Mouse (Mus musculus): Measurements from ENCODE around the gene Ghdc. TPM values are rescaled to one million over a fixed set of nuclear protein-coding genes. Genes with fewer than 3 reads are reported as not detected.

Ghdc gene
- polyA plus RNA-seq, 1 experiment = 18.2 TPM

DNA sequence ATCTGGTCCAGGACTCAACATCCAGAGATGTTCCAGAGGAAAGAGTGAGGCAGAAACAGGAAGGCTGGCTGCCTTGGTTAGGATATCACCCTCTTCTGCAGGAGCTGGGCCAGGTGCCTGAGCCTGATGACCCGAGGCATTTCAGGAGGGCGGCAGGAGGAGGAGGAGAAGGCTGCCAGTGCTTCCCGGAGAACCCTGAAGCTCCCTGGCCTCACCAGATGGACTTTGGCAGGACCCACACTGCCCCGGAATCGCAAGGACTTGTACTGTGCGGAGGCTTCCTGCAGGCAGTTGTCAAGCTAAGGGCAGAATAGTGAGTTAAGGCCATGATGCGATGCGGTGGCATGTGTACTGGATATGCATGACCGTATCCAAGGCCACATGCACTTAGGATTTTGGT is 4.0 kb downstream of the Ghdc start:
- peaks cover 4% of the 10 kb centered on the region; the same call in 1 of the 2 replicates for H3K4me1 ChIP-seq (ENCODE audit: control insufficient read depth, insufficient read depth, low read length)
- WGBS = 80% methylated on average over 9 of the region's 9 CpGs
- no peak for DNase-seq
- TF ChIP-seq CTCF (IDR thresholded peaks at IDR 0.05; ENCODE audit: insufficient read depth, low read length) = no peak
- H3K4me3 ChIP-seq (replicated peaks; ENCODE audit: extremely low read depth, low read depth, low read length) = no peak overlapping the region

DNA sequence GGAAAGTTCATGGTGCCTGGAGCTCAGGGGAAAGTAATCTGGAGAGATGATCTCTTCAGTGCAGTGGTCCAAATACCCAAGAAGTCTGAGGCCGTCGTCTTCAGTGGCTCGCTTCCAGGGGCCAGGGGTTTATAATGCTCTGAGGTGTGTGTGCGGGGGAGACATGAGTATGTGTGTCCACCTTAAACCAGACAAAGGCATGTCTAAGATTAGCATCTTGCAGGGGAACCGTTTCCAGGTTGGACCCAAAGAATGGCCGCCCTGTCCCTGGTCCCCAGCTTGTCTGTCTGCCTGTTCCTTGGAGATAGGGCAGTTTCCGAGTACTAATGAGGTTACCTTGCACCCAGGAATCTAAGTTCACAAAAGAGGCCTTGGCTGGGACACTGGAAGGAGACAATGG is 7.9 kb downstream of the Ghdc start, which contains the start of gene Hcrt:
TSS of gene Hcrt (minus strand) at position 101 of the 400 bp plus-strand sequence.
- peak within 1 kb of the TSS; percentile 41 for H3K4me3 ChIP-seq (replicated peaks; ENCODE audit: extremely low read depth, low read depth, low read length)
- no peaks in the 10 kb centered on the region for H3K4me1 ChIP-seq (ENCODE audit: control insufficient read depth, insufficient read depth, low read length)
- DNase-seq = no peak
- no peak for TF ChIP-seq CTCF (IDR thresholded peaks at IDR 0.05; ENCODE audit: insufficient read depth, low read length)
- no peak for TF ChIP-seq POLR2A (IDR thresholded peaks at IDR 0.05; ENCODE audit: borderline replicate concordance, extremely low read depth, low read depth, low read length)
- WGBS = 91% methylated on average over 7 of the region's 7 CpGs

DNA sequence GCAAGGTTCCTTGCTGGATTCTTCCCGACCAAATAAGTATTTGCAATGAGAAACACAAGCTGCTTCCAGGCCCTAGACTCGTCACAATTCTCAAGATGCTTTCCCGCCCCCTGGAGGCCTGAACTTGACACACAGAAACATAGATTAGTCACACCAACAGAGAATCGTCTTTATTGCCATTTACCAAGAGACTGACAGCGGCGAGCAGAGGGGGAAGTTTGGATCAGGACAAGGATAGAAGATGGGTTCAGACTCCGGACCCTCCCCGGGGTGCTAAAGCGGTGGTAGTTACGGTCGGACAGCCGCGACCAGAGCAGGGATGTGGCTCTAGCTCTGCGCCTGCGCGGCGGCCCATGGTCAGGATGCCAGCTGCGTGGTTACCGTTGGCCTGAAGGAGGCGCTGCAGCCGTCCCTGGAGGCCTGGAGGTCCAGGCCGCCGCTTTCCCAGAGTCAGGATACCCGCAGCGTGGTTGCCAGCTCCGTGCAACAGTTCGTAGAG is 9.2 kb downstream of the Ghdc start:
- peak overlapping the region; percentile 73 for H3K4me3 ChIP-seq (replicated peaks; ENCODE audit: extremely low read depth, low read depth, low read length)
- DNase-seq = peak; percentile 86
- TF ChIP-seq CTCF (IDR thresholded peaks at IDR 0.05; ENCODE audit: insufficient read depth, low read length) (peak; percentile 68), POLR2A (IDR thresholded peaks at IDR 0.05; ENCODE audit: borderline replicate concordance, extremely low read depth, low read depth, low read length) (0 out of 2 replicates have a peak, but pooled peaks have one; percentile 11)
- H3K4me1 ChIP-seq (ENCODE audit: control insufficient read depth, insufficient read depth, low read length) = no peaks in the 10 kb centered on the region
- WGBS = under 1% methylated on average over 27 of the region's 27 CpGs

DNA sequence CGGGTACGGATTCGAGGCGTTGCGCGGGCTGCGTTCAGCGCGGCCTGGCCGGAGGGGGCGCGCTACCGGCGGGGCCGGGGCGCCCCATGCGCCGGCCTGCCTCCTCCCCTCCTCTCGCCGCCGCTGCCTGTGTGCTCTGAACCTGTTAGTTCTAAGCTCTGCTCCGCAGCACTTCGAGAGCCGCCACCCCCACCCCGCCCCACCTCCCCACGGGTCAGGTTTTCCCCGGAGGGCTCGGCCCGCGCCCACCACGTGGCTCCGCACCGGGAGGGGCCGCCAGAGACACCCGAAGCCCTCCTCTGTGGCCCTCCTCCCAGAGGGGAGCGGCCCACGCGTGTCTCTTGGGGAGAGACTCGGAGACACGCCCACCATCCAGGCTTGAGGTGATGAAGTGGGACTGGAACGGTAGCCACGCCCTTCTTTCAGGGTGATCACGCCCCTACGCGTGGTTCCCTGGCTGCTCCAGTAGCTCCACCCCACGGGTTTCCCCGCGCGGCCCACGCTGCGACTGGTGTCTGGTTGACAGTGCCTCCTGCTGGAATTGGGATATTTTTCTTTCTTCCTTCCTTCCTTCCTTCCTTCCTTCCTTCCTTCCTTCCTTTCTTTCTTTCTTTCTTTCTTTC is 11.0 kb downstream of the Ghdc start, which contains the start of gene Kcnh4:
TSS of gene Kcnh4 (minus strand) at position 332 of the 623 bp plus-strand sequence.
- H3K4me3 ChIP-seq (replicated peaks; ENCODE audit: extremely low read depth, low read depth, low read length) = no peak within 1 kb of the TSS
- no peaks in the 10 kb centered on the region for H3K4me1 ChIP-seq (ENCODE audit: control insufficient read depth, insufficient read depth, low read length)
- TF ChIP-seq POLR2A (IDR thresholded peaks at IDR 0.05; ENCODE audit: borderline replicate concordance, extremely low read depth, low read depth, low read length) (no peak), CTCF (IDR thresholded peaks at IDR 0.05; ENCODE audit: insufficient read depth, low read length) (no peak)
- peak; percentile 46 for DNase-seq
- 1% methylated on average over 50 of the region's 51 CpGs for WGBS

DNA sequence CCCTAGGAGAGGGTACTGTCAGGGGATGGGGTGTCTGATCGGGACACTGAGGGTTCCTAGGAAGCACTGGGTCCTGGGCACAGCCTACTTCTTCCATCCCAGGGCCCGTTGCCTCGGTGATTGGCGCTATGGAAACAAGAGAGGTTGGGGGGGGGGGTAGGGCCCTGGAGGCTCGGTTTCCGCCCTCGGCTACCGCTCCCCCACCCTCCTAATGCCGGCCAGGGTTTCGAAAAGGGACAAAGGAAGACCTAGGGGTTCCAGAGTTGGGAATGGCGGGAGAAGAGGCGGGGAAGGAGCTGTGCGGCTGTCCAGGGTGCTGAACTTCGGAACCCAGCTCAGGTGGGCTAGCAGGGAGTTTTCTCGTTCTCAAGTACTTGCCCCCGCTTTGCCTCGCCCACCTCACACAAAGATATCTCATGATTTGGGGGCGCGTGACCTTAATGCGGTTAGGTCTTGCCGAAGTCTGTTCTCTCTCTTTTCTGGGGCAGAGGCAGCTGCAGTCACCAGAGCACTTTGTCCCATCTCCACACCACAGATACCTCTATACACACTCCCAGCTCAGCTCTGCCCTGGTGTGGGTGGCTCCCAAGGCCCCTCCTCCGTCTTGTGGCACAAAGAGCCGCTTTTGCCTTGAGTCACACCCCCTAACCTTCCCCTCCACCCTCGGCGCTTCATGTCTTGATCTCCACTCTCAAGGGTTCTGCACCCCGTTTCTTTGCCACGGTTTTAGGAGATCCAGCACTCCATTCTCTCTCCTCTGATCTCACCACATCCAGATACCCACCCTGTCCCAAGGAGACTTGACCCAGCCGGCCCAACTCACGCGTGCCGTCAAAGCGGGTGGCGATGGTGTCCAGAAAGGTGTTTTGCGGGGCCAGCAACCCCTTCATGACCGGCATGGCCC is 11.8 kb downstream of the Ghdc start:
- DNase-seq = peak; percentile 54
- WGBS = 3% methylated on average over 35 of the region's 35 CpGs
- TF ChIP-seq POLR2A (IDR thresholded peaks at IDR 0.05; ENCODE audit: borderline replicate concordance, extremely low read depth, low read depth, low read length) (no peak), CTCF (IDR thresholded peaks at IDR 0.05; ENCODE audit: insufficient read depth, low read length) (no peak)
- no peaks in the 10 kb centered on the region for H3K4me1 ChIP-seq (ENCODE audit: control insufficient read depth, insufficient read depth, low read length)
- no peak overlapping the region for H3K4me3 ChIP-seq (replicated peaks; ENCODE audit: extremely low read depth, low read depth, low read length)

DNA sequence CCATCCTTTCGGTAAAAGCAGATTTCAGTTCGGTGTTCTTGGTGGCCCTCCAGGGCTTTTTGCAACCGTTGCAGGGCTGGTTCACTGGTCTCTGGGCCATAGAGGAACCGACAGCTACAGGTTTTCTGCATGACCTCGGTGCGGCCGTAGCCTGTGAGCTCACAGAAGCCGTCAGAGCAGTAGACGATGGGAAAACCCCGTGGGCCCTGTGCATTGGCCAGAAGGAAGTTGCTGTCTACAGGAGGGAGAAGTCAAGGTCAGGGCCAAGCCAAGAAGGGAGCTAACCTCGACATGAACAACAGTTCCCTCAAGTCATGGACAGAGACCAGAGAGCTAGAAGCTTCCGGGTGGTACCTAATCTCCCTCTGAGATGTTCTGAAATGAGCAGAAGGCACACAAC is 13.2 kb downstream of the Ghdc start:
- no peak for DNase-seq

DNA sequence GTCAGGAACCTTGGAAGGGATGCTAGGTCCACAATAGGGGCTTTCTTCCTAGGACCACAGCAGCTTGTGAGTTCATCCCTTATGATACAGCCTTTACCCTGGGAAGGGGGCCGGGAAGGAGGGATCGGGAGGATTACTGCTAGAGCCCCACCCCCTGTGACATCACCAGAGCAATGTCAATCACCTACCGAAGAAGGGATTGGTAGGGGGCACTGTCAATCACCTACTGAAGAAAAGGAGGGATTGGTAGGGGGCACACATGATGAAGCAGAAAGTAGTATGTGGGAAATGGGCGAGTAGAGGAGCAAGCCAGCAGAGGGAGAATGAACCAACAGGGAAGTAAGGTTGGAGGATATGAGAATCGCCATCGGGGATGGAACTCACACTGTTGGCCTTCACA is 14.3 kb downstream of the Ghdc start:
- no peak for DNase-seq
- no peak for TF ChIP-seq POLR2A (IDR thresholded peaks at IDR 0.05; ENCODE audit: borderline replicate concordance, extremely low read depth, low read depth, low read length)
- TF ChIP-seq CTCF (IDR thresholded peaks at IDR 0.05; ENCODE audit: insufficient read depth, low read length) = no peak
- WGBS = 64% methylated on average over 6 of the region's 6 CpGs
- Histone ChIP-seq H3K4me1 (ENCODE audit: control insufficient read depth, insufficient read depth, low read length) (no peaks in the 10 kb centered on the region), H3K4me3 (replicated peaks; ENCODE audit: extremely low read depth, low read depth, low read length) (no peak overlapping the region)

More for the DNA sequence above, 13.2 kb downstream of the Ghdc start:
- no peaks in the 10 kb centered on the region for H3K4me1 ChIP-seq (ENCODE audit: control insufficient read depth, insufficient read depth, low read length)
- no peak overlapping the region for H3K4me3 ChIP-seq (replicated peaks; ENCODE audit: extremely low read depth, low read depth, low read length)
- WGBS = 72% methylated on average over 12 of the region's 12 CpGs
- no peak for TF ChIP-seq POLR2A (IDR thresholded peaks at IDR 0.05; ENCODE audit: borderline replicate concordance, extremely low read depth, low read depth, low read length)
- no peak for TF ChIP-seq CTCF (IDR thresholded peaks at IDR 0.05; ENCODE audit: insufficient read depth, low read length)

DNA sequence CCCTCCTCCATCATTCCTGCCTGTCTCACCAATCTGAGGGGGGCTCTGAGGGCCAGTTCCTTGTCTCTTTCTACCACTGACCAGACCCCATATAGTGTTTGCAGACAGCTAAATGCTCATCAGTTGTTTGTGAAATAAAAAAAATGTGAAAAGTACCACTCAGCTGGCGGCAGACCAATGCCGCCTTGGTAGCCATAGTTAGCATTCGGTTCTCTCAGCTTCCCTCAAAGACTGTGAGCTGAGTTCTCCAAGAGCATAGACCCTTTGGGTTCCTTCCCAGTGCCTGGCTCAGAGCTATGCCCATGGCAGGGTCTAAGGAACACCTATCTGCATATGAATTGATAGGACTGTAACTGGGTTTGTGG is 16.1 kb downstream of the Ghdc start:
- no peak for DNase-seq
- 88% methylated on average over 3 of the region's 3 CpGs for WGBS
- TF ChIP-seq POLR2A (IDR thresholded peaks at IDR 0.05; ENCODE audit: borderline replicate concordance, extremely low read depth, low read depth, low read length) = no peak
- no peak for TF ChIP-seq CTCF (IDR thresholded peaks at IDR 0.05; ENCODE audit: insufficient read depth, low read length)
- Histone ChIP-seq H3K4me3 (replicated peaks; ENCODE audit: extremely low read depth, low read depth, low read length) (no peak overlapping the region), H3K4me1 (ENCODE audit: control insufficient read depth, insufficient read depth, low read length) (no peaks in the 10 kb centered on the region)

DNA sequence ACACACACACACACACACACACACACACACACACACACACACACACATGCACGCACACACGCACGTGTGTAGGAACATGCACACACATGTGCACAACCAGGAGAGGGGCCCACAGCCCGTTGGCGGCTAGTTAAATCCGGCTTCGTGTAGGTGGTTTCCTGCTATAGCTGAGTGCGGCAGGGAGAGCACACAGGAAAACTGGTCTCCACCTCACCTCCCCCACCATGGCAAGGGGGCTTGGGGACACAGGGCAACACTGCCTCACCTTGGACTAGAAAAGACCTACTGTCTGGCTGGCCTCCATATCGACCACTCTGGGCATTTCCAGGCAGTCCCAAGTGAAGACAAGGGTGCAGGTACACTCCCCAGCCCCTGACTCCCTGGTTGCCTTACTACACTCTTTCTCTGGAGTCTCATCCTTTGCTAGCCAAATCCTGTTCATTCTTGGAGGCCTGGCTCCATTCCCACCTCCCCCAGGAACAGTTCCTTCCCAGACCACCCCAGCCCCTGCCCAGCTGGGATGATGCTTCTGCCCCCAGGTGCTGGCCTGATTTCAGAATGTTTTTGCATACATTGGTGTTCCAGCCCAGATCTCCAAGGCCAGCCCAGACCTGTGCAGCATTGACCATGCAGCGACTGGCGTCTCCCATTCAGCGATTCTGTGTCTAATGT is 16.6 kb downstream of the Ghdc start:
- no peak for TF ChIP-seq POLR2A (IDR thresholded peaks at IDR 0.05; ENCODE audit: borderline replicate concordance, extremely low read depth, low read depth, low read length)
- TF ChIP-seq CTCF (IDR thresholded peaks at IDR 0.05; ENCODE audit: insufficient read depth, low read length) = no peak
- WGBS = 65% methylated on average over 12 of the region's 12 CpGs
- H3K4me1 ChIP-seq (ENCODE audit: control insufficient read depth, insufficient read depth, low read length) = no peaks in the 10 kb centered on the region; the same call in 1 of the 2 replicates
- DNase-seq = no peak
- H3K4me3 ChIP-seq (replicated peaks; ENCODE audit: extremely low read depth, low read depth, low read length) = no peak overlapping the region

Data from lung, adult 2 months (tissue).